Mouse (Mus musculus): ENCODE measurements around the gene Washc4. TPM values are rescaled to one million over a fixed set of nuclear protein-coding genes. Genes with fewer than 3 reads are reported as not detected.
"Not testable (repeated sequence)": the region's sequence is repeated elsewhere in the genome, so short reads cannot be mapped to it uniquely, and the experiment has no call there.

Gene Washc4
- polyA plus RNA-seq, 1 experiment, result 4.5 TPM

DNA sequence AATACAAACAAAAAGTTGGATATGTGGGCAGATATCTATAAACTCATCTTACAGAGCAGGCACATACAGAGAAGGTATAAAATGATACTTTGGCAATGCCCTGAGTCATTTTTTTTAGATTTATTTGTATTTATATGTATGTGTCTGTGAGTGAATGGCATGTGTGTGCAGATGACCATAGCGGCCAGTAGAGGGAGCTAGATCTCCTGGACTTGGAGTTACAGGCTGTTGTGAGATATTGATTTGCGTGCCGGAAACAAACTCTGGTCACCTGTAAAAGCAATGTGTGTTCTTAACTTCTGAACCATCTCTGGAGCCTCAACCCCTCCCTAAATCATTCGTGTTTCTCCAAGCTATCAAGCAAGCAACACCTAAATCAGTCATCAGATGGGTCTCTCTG is 22.6 kb upstream of the Washc4 start:
- H3K79me2 ChIP-seq (ENCODE audit: control insufficient read depth, insufficient read depth), result no peaks in the 10 kb centered on the region
- no peak overlapping the region for H3K4me3 ChIP-seq (ENCODE audit: insufficient read depth, poor library complexity, severe bottlenecking)
- H3K79me3 ChIP-seq (ENCODE audit: low read depth), result no peaks in the 10 kb centered on the region
- H3K27me3 ChIP-seq (ENCODE audit: control insufficient read depth, insufficient read depth, insufficient read length), result no peaks in the 10 kb centered on the region
- H3K36me3 ChIP-seq (ENCODE audit: control insufficient read depth, insufficient read depth), result peaks cover 6% of the 10 kb centered on the region
- no peak overlapping the region for H3ac ChIP-seq (ENCODE audit: control insufficient read depth, insufficient read length, low read depth)
- no peak for TF ChIP-seq MAX (IDR thresholded peaks at IDR 0.05)
- TF ChIP-seq USF1 (IDR thresholded peaks at IDR 0.05; ENCODE audit: low read depth), result no peak
- no peak for TF ChIP-seq FOSL1 (IDR thresholded peaks at IDR 0.05; ENCODE audit: insufficient read depth, low read length, poor library complexity, severe bottlenecking)
- TF ChIP-seq CTCF (IDR thresholded peaks at IDR 0.05; ENCODE audit: control insufficient read depth, insufficient read depth, insufficient read length), result no peak
- TF ChIP-seq MYOG (IDR thresholded peaks at IDR 0.05; ENCODE audit: control insufficient read depth, extremely low read depth, insufficient read length), result no peak
- no peak for TF ChIP-seq MYOD1 (IDR thresholded peaks at IDR 0.05; ENCODE audit: control insufficient read depth, insufficient read length, low read depth)
- TF ChIP-seq CEBPB (IDR thresholded peaks at IDR 0.05; ENCODE audit: low read depth), result no peak

- not testable (repeated sequence) for H3K79me3 ChIP-seq (ENCODE audit: low read depth); H3ac ChIP-seq (ENCODE audit: control insufficient read depth, insufficient read length, low read depth); H3K79me2 ChIP-seq (ENCODE audit: control insufficient read depth, insufficient read depth); H3K27me3 ChIP-seq (ENCODE audit: control insufficient read depth, insufficient read depth, insufficient read length); H3K36me3 ChIP-seq (ENCODE audit: control insufficient read depth, insufficient read depth); H3K4me3 ChIP-seq (ENCODE audit: insufficient read depth, poor library complexity, severe bottlenecking)
Measured at GRCm38 (mm10) chr10:83524238-83524637, 19.3 kb upstream of the Washc4 start.

DNA sequence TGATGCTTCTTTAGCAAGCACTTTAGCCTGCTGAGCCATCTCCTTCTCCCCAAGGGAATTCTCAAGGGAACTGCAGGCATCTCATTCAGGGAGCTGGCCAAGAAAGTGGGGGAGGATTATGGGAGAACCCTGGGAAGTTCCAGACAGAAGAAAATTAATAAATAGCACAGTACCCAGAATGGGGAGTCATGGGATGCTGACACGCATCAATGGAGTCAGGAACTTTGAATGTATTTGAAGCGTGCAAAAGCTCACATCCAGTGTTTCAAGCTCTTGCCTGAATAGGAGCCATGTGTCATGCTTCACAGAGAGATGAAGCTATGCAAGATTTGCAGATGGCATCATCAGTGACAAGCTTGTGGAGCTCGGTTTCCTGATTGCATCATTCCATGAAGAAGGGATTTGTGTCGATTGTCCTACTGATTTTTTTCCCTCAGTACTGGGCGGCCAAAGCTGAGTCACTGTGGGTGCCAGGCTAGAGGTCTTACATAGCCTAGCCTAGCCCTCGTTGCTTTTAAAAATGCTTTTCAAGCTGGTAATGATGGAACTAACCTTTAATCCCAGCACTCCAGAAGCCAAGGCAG is 13.1 kb upstream of the Washc4 start:
- no peaks in the 10 kb centered on the region for H3K79me2 ChIP-seq (ENCODE audit: control insufficient read depth, insufficient read depth)
- H3K79me3 ChIP-seq (ENCODE audit: low read depth), result no peaks in the 10 kb centered on the region
- no peaks in the 10 kb centered on the region for H3K36me3 ChIP-seq (ENCODE audit: control insufficient read depth, insufficient read depth)
- H3K4me3 ChIP-seq (ENCODE audit: insufficient read depth, poor library complexity, severe bottlenecking), result no peak overlapping the region
- no peak for TF ChIP-seq FOSL1 (IDR thresholded peaks at IDR 0.05; ENCODE audit: insufficient read depth, low read length, poor library complexity, severe bottlenecking)
- no peak for TF ChIP-seq USF1 (IDR thresholded peaks at IDR 0.05; ENCODE audit: low read depth)
- TF ChIP-seq MYOD1 (IDR thresholded peaks at IDR 0.05; ENCODE audit: control insufficient read depth, insufficient read length, low read depth), result no peak
- no peak for TF ChIP-seq CTCF (IDR thresholded peaks at IDR 0.05; ENCODE audit: control insufficient read depth, insufficient read depth, insufficient read length)
- TF ChIP-seq CEBPB (IDR thresholded peaks at IDR 0.05; ENCODE audit: low read depth), result peak; percentile 61
- no peak for TF ChIP-seq MYOG (IDR thresholded peaks at IDR 0.05; ENCODE audit: control insufficient read depth, extremely low read depth, insufficient read length)
- TF ChIP-seq MAX (IDR thresholded peaks at IDR 0.05), result no peak
- H3ac ChIP-seq (ENCODE audit: control insufficient read depth, insufficient read length, low read depth), result no peak overlapping the region
- H3K27me3 ChIP-seq (ENCODE audit: control insufficient read depth, insufficient read depth, insufficient read length), result no peaks in the 10 kb centered on the region

DNA sequence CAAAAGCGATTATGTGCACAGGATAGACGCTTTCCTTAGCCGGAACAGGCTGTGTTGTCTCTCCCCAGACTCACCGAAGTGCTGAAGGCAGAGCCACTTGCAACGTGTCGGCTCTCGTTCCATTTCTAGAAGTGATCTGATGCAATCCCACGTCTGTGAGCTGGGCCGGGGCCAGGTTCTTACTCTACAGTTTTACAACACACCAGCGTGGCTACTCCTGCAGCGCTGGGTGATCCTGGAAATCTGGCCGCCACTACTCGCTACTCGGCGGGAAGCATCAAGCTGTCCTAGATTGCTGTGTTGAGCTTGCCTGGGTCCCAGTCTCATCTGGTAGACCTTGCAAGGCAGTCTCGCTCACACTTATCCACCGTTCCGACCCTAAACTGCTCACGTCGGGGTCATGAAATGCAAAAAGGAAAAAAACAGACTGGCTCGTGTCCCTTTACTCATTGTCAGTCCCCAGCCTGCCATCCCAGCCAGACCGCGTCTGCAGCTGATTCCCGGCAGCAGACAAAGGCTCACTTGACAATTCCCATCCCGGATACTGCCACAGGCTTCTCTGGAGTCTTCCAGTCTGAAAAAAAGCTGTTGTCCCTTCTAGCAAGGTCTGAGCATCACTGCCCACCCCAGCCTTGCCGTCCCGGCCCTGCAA is 10.2 kb upstream of the Washc4 start:
- H3K79me2 ChIP-seq (ENCODE audit: control insufficient read depth, insufficient read depth), result no peaks in the 10 kb centered on the region
- no peaks in the 10 kb centered on the region for H3K27me3 ChIP-seq (ENCODE audit: control insufficient read depth, insufficient read depth, insufficient read length)
- H3ac ChIP-seq (ENCODE audit: control insufficient read depth, insufficient read length, low read depth), result peak overlapping the region; percentile 83
- H3K36me3 ChIP-seq (ENCODE audit: control insufficient read depth, insufficient read depth), result no peaks in the 10 kb centered on the region
- peak overlapping the region; percentile 38 for H3K4me3 ChIP-seq (ENCODE audit: insufficient read depth, poor library complexity, severe bottlenecking)
- H3K79me3 ChIP-seq (ENCODE audit: low read depth), result no peaks in the 10 kb centered on the region
- TF ChIP-seq MYOD1 (IDR thresholded peaks at IDR 0.05; ENCODE audit: control insufficient read depth, insufficient read length, low read depth), result no peak
- TF ChIP-seq CEBPB (IDR thresholded peaks at IDR 0.05; ENCODE audit: low read depth), result peak; percentile 75
- no peak for TF ChIP-seq CTCF (IDR thresholded peaks at IDR 0.05; ENCODE audit: control insufficient read depth, insufficient read depth, insufficient read length)
- TF ChIP-seq FOSL1 (IDR thresholded peaks at IDR 0.05; ENCODE audit: insufficient read depth, low read length, poor library complexity, severe bottlenecking), result no peak
- no peak for TF ChIP-seq MAX (IDR thresholded peaks at IDR 0.05)

DNA sequence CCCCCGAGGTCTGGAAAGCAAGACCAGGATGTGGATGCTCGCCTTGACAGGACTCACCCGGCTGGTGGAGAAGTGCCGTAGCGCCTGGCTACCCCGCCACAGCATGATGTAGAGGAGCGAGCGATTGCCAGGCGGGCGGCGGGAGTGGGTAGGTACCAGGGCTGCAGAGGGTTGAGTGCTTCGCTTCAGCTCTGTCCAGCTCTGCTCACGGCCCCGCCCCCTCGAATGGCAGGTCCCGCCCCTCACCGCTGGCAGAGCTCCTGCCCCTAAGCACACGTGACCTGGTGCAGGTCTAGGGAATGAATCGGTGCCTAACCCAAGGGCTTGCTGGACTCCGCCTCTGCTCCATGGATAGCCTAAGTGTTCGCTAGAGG is 9.7 kb upstream of the Washc4 start, which contains the start of gene Aldh1l2:
Gene Aldh1l2, minus strand, starts transcription at position 231 of the 374 bp plus-strand sequence.
- Histone ChIP-seq H3K4me3 (ENCODE audit: insufficient read depth, poor library complexity, severe bottlenecking) (peak within 1 kb of the TSS; percentile 38), H3K79me2 (ENCODE audit: control insufficient read depth, insufficient read depth) (no peaks in the 10 kb centered on the region), H3K79me3 (ENCODE audit: low read depth) (no peaks in the 10 kb centered on the region), H3K27me3 (ENCODE audit: control insufficient read depth, insufficient read depth, insufficient read length) (no peaks in the 10 kb centered on the region), H3ac (ENCODE audit: control insufficient read depth, insufficient read length, low read depth) (peak within 1 kb of the TSS; percentile 83), H3K36me3 (ENCODE audit: control insufficient read depth, insufficient read depth) (no peaks in the 10 kb centered on the region)
- TF ChIP-seq MYOD1 (IDR thresholded peaks at IDR 0.05; ENCODE audit: control insufficient read depth, insufficient read length, low read depth), result no peak
- no peak for TF ChIP-seq CEBPB (IDR thresholded peaks at IDR 0.05; ENCODE audit: low read depth)
- no peak for TF ChIP-seq MYOG (IDR thresholded peaks at IDR 0.05; ENCODE audit: control insufficient read depth, extremely low read depth, insufficient read length)
- peak; percentile 49 for TF ChIP-seq MAX (IDR thresholded peaks at IDR 0.05)
- no peak for TF ChIP-seq CTCF (IDR thresholded peaks at IDR 0.05; ENCODE audit: control insufficient read depth, insufficient read depth, insufficient read length)
- peak; percentile 95 for TF ChIP-seq USF1 (IDR thresholded peaks at IDR 0.05; ENCODE audit: low read depth)
- no peak for TF ChIP-seq FOSL1 (IDR thresholded peaks at IDR 0.05; ENCODE audit: insufficient read depth, low read length, poor library complexity, severe bottlenecking)

DNA sequence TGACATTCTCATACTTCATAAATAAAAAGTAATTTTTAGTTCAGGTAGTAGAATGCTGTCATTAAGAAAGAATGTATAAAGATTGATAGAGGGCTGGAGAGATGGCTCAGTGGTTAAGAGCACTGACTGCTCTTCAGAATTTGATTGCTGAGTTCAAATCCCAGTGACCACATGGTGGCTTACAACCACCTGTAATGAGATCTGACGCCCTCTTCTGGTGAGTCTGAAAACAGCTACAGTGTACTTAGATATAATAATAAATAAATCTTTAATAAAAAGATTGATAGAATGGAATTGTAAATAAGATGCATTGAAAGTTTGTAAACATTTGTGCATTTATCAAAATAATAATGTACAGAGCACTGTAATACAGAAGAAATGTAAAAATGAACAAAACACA is 7.1 kb upstream of the Washc4 start:
- Histone ChIP-seq H3K4me3 (ENCODE audit: insufficient read depth, poor library complexity, severe bottlenecking) (no peak overlapping the region), H3K36me3 (ENCODE audit: control insufficient read depth, insufficient read depth) (no peaks in the 10 kb centered on the region), H3K79me2 (ENCODE audit: control insufficient read depth, insufficient read depth) (no peaks in the 10 kb centered on the region), H3K79me3 (ENCODE audit: low read depth) (no peaks in the 10 kb centered on the region), H3K27me3 (ENCODE audit: control insufficient read depth, insufficient read depth, insufficient read length) (no peaks in the 10 kb centered on the region), H3ac (ENCODE audit: control insufficient read depth, insufficient read length, low read depth) (no peak overlapping the region)
- TF ChIP-seq CEBPB (IDR thresholded peaks at IDR 0.05; ENCODE audit: low read depth) (no peak), CTCF (IDR thresholded peaks at IDR 0.05; ENCODE audit: control insufficient read depth, insufficient read depth, insufficient read length) (no peak), USF1 (IDR thresholded peaks at IDR 0.05; ENCODE audit: low read depth) (no peak), FOSL1 (IDR thresholded peaks at IDR 0.05; ENCODE audit: insufficient read depth, low read length, poor library complexity, severe bottlenecking) (no peak), MAX (IDR thresholded peaks at IDR 0.05) (no peak), MYOD1 (IDR thresholded peaks at IDR 0.05; ENCODE audit: control insufficient read depth, insufficient read length, low read depth) (no peak), MYOG (IDR thresholded peaks at IDR 0.05; ENCODE audit: control insufficient read depth, extremely low read depth, insufficient read length) (no peak)
